Mouse (Mus musculus) midbrain, embryonic 15.5 days (tissue): ENCODE data around the gene Slc6a21. TPM values are rescaled to one million over a fixed set of nuclear protein-coding genes. Genes with fewer than 3 reads are reported as not detected.
A peak's percentile ranks its signal among the peaks of the same experiment; 100 is the strongest.

Experiments
- ATAC-seq: fragments of 200-750 bp; cut with Nextera tagmentation; replicated peaks from 2 replicates; pipeline ENCODE4 v1.8.0; 2017; ENCODE audit warnings: moderate TSS enrichment
- H3K27ac ChIP-seq: fragments of 300-500 bp; sonication (generic); 2 replicates; pipeline ENCODE4 v1.5.1; 2015; ENCODE audit warnings: mild to moderate bottlenecking, inconsistent platforms
- H3K27me3 ChIP-seq: fragments of 300-500 bp; sonication (generic); replicated peaks from 2 replicates; pipeline ENCODE4 v1.6.1; 2015; ENCODE audit warnings: inconsistent platforms
- H3K36me3 ChIP-seq: fragments of 300-500 bp; sonication (generic); replicated peaks from 2 replicates; pipeline ENCODE4 v1.6.1; 2015; ENCODE audit warnings: inconsistent platforms
- H3K4me1 ChIP-seq: fragments of 300-500 bp; sonication (generic); 2 replicates; pipeline ENCODE4 v1.6.1; 2015; ENCODE audit warnings: inconsistent platforms
- H3K4me2 ChIP-seq: fragments of 300-500 bp; sonication (generic); 2 replicates; pipeline ENCODE4 v1.6.1; 2015; ENCODE audit warnings: inconsistent platforms, mild to moderate bottlenecking, moderate library complexity
- H3K4me3 ChIP-seq: fragments of 300-500 bp; sonication (generic); 2 replicates; pipeline ENCODE4 v1.5.1; 2015; ENCODE audit warnings: mild to moderate bottlenecking, inconsistent platforms
- H3K9ac ChIP-seq: fragments of 300-500 bp; sonication (generic); 2 replicates; pipeline ENCODE4 v1.6.1; 2015; ENCODE audit warnings: mild to moderate bottlenecking, inconsistent platforms
- H3K9me3 ChIP-seq: fragments of 300-500 bp; sonication (generic); 2 replicates; pipeline ENCODE4 v1.6.1; 2016; ENCODE audit warnings: inconsistent platforms
- WGBS: fragments of 180-500 bp; shearing (Covaris S2); methylation state at CpG from one replicate; pipeline ENCODE4 v1.1.7; 2015; ENCODE audit warnings: mixed read lengths; 5-methylcytosine and 5-hydroxymethylcytosine counted together
- polyA plus RNA-seq: library from polyadenylated mRNA; unstranded; fragments of >200 nt; fragmentation: Nextera tagmentation; extraction: Ambion mirVana; gene quantifications from 2 replicates; pipeline ENCODE4 v1.2.1, GENCODE M21; 2015

Slc6a21 gene
- polyA plus RNA-seq, 1 experiment from 2014 or later, result not detected

DNA sequence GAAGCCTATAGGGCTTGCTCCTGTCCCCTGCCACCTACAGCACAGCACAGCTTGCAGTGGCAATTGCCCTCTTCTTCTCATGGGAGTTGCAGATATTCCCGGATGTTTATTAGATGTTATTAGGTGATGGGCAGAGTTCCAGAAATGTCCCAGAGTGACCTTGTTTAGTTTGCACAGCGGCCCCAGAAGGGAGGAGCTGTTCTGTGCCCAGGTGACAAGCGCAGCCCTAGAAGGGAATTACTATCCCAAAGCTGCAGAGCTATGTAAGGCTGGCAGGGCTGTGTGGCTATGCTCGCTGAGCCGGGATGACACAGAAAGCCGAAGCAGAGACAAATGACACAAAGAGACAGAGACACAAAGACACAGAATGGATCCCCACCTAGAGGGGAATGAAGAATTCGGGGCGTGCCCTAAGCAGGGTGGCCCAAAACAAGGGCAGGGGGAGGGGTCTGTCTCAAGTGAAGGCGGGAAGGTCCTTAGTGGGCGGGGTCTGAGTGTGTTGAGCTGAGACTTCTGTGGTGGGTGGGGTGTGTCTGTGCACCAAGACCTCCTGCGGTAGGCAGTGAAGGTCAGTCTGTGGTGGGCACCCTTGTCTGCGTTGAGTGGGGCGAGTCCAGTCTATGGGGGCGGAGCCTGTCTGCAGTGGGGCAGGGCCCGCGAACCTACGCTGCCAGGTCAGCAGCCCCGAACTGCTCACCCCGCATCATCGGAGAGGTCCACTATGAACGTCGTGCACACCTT is 55.5 kb downstream of the Slc6a21 start:
- WGBS, result 2% methylated on average over 22 of the region's 22 CpGs
- ATAC-seq, result peak; percentile 68

GRCm38 (mm10) chr7:45333431-45333982 is 56.2 kb downstream of the Slc6a21 start, which contains the start of gene Trpm4:
Gene Trpm4, minus strand, starts transcription at chr7:45333780.
- H3K4me3 ChIP-seq, result peak within 1 kb of the TSS; percentile 52
- H3K9ac ChIP-seq, result peak within 1 kb of the TSS; percentile 53
- under 1% methylated on average over 38 of the region's 38 CpGs for WGBS
- peak; percentile 70 for ATAC-seq
- no peaks in the 10 kb centered on the region for H3K9me3 ChIP-seq
- peak within 1 kb of the TSS; percentile 51 for H3K27ac ChIP-seq
- H3K4me2 ChIP-seq, result peak within 1 kb of the TSS; percentile 91
- peaks cover 26% of the 10 kb centered on the region for H3K4me1 ChIP-seq
- 0 out of 2 replicates have a peak, but pooled peaks cover 4% of the 10 kb centered on the region for H3K27me3 ChIP-seq
- no peaks in the 10 kb centered on the region for H3K36me3 ChIP-seq

More for the DNA sequence above, 55.5 kb downstream of the Slc6a21 start:
- H3K36me3 ChIP-seq, result no peaks in the 10 kb centered on the region
- peaks cover 21% of the 10 kb centered on the region for H3K4me1 ChIP-seq
- H3K9me3 ChIP-seq, result no peaks in the 10 kb centered on the region
- H3K9ac ChIP-seq, result peak overlapping the region; percentile 53
- H3K27ac ChIP-seq, result peak overlapping the region; percentile 51
- peak overlapping the region; percentile 52 for H3K4me3 ChIP-seq
- H3K27me3 ChIP-seq, result 0 out of 2 replicates have a peak, but pooled peaks cover 4% of the 10 kb centered on the region
- peak overlapping the region; percentile 91 for H3K4me2 ChIP-seq

GRCm38 (mm10) chr7:45334605-45335004 is 57.3 kb downstream of the Slc6a21 start:
- Histone ChIP-seq H3K9ac (no peak overlapping the region), H3K27ac (no peak overlapping the region), H3K4me1 (peaks cover 37% of the 10 kb centered on the region), H3K4me3 (no peak overlapping the region), H3K27me3 (0 out of 2 replicates have a peak, but pooled peaks cover 4% of the 10 kb centered on the region), H3K36me3 (no peaks in the 10 kb centered on the region), H3K9me3 (no peaks in the 10 kb centered on the region), H3K4me2 (no peak overlapping the region)
- ATAC-seq, result no peak
- WGBS, result 28% methylated on average over 3 of the region's 3 CpGs

GRCm38 (mm10) chr7:45335056-45335455 is 57.7 kb downstream of the Slc6a21 start, which contains the start of gene Hrc:
Gene Hrc, plus strand, starts transcription at chr7:45335290.
- no peaks in the 10 kb centered on the region for H3K36me3 ChIP-seq
- H3K4me2 ChIP-seq, result peak within 1 kb of the TSS; percentile 91; the same call in 1 of the 2 replicates
- 0 out of 2 replicates have a peak, but pooled peaks cover 4% of the 10 kb centered on the region for H3K27me3 ChIP-seq
- no peak within 1 kb of the TSS for H3K27ac ChIP-seq
- peaks cover 41% of the 10 kb centered on the region for H3K4me1 ChIP-seq
- H3K9ac ChIP-seq, result no peak within 1 kb of the TSS
- no peak within 1 kb of the TSS for H3K4me3 ChIP-seq
- ATAC-seq, result no peak
- 41% methylated on average over 5 of the region's 5 CpGs for WGBS
- no peaks in the 10 kb centered on the region for H3K9me3 ChIP-seq

DNA sequence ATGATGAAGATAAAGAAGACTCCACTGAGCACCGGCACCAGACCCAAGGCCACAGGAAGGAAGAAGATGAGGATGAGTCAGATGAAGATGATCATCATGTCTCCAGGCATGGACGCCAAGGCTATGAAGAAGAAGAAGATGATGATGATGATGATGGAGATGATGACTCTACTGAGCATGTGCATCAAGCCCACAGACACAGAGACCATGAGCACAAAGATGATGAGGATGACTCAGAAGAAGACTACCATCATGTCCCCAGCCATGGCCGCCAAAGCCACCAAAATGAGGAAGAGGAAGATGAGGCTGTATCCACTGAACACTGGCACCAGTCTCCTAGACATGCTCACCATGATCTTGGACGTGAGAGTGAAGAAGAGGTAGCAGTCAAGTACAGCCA is 59.0 kb downstream of the Slc6a21 start:
- peaks cover 54% of the 10 kb centered on the region for H3K4me1 ChIP-seq
- ATAC-seq, result no peak
- WGBS, result 96% methylated on average over 4 of the region's 4 CpGs

GRCm38 (mm10) chr7:45337469-45337868 is 60.2 kb downstream of the Slc6a21 start:
- H3K36me3 ChIP-seq, result no peaks in the 10 kb centered on the region
- WGBS, result 7% methylated on average over 4 of the region's 4 CpGs
- no peak overlapping the region for H3K4me2 ChIP-seq
- H3K9ac ChIP-seq, result no peak overlapping the region
- H3K9me3 ChIP-seq, result no peaks in the 10 kb centered on the region
- H3K27ac ChIP-seq, result no peak overlapping the region
- H3K4me1 ChIP-seq, result peaks cover 49% of the 10 kb centered on the region
- H3K27me3 ChIP-seq, result peaks cover 9% of the 10 kb centered on the region
- H3K4me3 ChIP-seq, result no peak overlapping the region
- no peak for ATAC-seq

More for the DNA sequence above, 59.0 kb downstream of the Slc6a21 start:
- Histone ChIP-seq H3K27ac (no peak overlapping the region), H3K4me3 (no peak overlapping the region), H3K4me2 (no peak overlapping the region), H3K9me3 (no peaks in the 10 kb centered on the region), H3K36me3 (no peaks in the 10 kb centered on the region), H3K9ac (no peak overlapping the region), H3K27me3 (peaks cover 6% of the 10 kb centered on the region; the same call in 1 of the 2 replicates)

DNA sequence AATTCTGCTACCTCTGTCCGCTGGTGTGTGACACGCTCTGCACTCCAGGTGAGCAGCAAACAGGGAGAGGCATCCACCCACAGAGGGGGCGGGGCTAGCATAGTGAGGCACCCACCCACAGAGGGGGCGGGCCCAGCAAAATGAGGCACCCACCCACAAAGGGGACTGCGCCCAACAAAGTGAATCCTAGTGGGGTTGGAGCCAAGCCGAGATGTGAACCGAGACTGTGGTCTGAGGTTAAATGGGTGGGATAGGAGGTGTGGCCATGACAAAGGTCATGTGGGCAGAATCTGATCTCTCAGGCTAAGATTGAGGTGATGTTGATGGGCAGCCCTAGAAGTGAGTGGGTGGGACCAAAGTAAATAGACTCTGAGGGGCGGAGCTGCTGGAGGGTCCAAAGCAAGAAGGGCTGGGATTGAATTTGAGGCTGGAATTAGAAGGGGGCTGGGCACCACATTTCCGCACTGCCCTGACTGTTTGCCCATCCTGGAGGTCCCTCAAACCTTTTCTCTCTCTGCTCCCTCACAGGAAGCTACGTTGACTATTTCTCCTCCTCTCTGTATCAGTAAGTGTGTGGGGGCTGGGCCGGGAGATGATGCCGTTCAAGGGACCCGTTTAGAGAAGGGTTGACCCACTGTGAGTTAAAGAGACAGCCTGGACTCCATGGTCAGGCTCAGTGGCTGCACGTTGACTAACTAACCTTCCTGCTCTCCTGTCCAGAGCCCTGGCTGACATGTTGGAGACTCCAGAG is 61.0 kb downstream of the Slc6a21 start:
- peaks cover 41% of the 10 kb centered on the region for H3K4me1 ChIP-seq
- peak overlapping the region; percentile 54 for H3K4me2 ChIP-seq
- peaks cover 9% of the 10 kb centered on the region for H3K27me3 ChIP-seq
- no peaks in the 10 kb centered on the region for H3K36me3 ChIP-seq
- 6% methylated on average over 14 of the region's 14 CpGs for WGBS
- no peak overlapping the region for H3K9ac ChIP-seq
- H3K4me3 ChIP-seq, result no peak overlapping the region
- H3K27ac ChIP-seq, result no peak overlapping the region
- no peak for ATAC-seq
- no peaks in the 10 kb centered on the region for H3K9me3 ChIP-seq

Other genes with a start within 250 kb of the Slc6a21 start
- 16.2 and 18.1 TPM in 2 replicates for gene Prr12, start 224.6 kb upstream of the Slc6a21 start, polyA plus RNA-seq
- gene Nosip, start 215.1 kb upstream of the Slc6a21 start, polyA plus RNA-seq, result 67.2 and 72.1 TPM in 2 replicates
- 15.7 and 15.9 TPM in 2 replicates for gene Prrg2, start 214.8 kb upstream of the Slc6a21 start, polyA plus RNA-seq
- gene Rcn3, start 185.3 kb upstream of the Slc6a21 start, polyA plus RNA-seq, result 55.4 and 62.2 TPM in 2 replicates
- gene Fcgrt, start 173.7 kb upstream of the Slc6a21 start, polyA plus RNA-seq, result 32.0 and 36.8 TPM in 2 replicates
- 742 and 762 TPM in 2 replicates for gene Rps11, start 153.1 kb upstream of the Slc6a21 start, polyA plus RNA-seq
- 582 and 606 TPM in 2 replicates for gene Rpl13a, start 148.8 kb upstream of the Slc6a21 start, polyA plus RNA-seq
- gene Gm45713, start 141.3 kb upstream of the Slc6a21 start, polyA plus RNA-seq, result not detected in 2 replicates
- gene Flt3l, start 141.1 kb upstream of the Slc6a21 start, polyA plus RNA-seq, result 2.1 and 2.3 TPM in 2 replicates
- 87.1 and 90.0 TPM in 2 replicates for gene Pih1d1, start 123.2 kb upstream of the Slc6a21 start, polyA plus RNA-seq
- gene Aldh16a1, start 122.9 kb upstream of the Slc6a21 start, polyA plus RNA-seq, result 16.1 and 19.8 TPM in 2 replicates
- gene Slc17a7, start 113.6 kb upstream of the Slc6a21 start, polyA plus RNA-seq, result 0.59 and 1.0 TPM in 2 replicates
- gene Gfy, start 97.9 kb upstream of the Slc6a21 start, polyA plus RNA-seq, result not detected in 2 replicates
- gene Pth2, start 96.5 kb upstream of the Slc6a21 start, polyA plus RNA-seq, result 0.68 and 0.93 TPM in 2 replicates
- 0.63 and 0.84 TPM in 2 replicates for gene Ccdc155, start 72.6 kb upstream of the Slc6a21 start, polyA plus RNA-seq
- 4.0 and 5.8 TPM in 2 replicates for gene Dkkl1, start 65.4 kb upstream of the Slc6a21 start, polyA plus RNA-seq
- gene Tead2, start 61.8 kb upstream of the Slc6a21 start, polyA plus RNA-seq, result 45.7 and 55.8 TPM in 2 replicates
- gene Cd37, start 38.4 kb upstream of the Slc6a21 start, polyA plus RNA-seq, result 1.3 and 1.7 TPM in 2 replicates
- gene Slc6a16, start 36.4 kb upstream of the Slc6a21 start, polyA plus RNA-seq, result 0.50 and 0.91 TPM in 2 replicates
- 10.7 and 12.7 TPM in 2 replicates for gene Trpm4, start 56.3 kb downstream of the Slc6a21 start, polyA plus RNA-seq
- gene Hrc, start 57.8 kb downstream of the Slc6a21 start, polyA plus RNA-seq, result 0.23 and 0.26 TPM in 2 replicates
- 29.9 and 31.3 TPM in 2 replicates for gene Ppfia3, start 89.5 kb downstream of the Slc6a21 start, polyA plus RNA-seq
- 24.4 TPM in 2 replicates for gene Lin7b, start 93.1 kb downstream of the Slc6a21 start, polyA plus RNA-seq
- gene Snrnp70, start 118.2 kb downstream of the Slc6a21 start, polyA plus RNA-seq, result 202 and 214 TPM in 2 replicates
- gene Kcna7, start 128.1 kb downstream of the Slc6a21 start, polyA plus RNA-seq, result not detected in 2 replicates
- gene Ntf5, start 136.2 kb downstream of the Slc6a21 start, polyA plus RNA-seq, result 0.10 TPM in 1 of 2 replicates, not detected in the other
- 0.45 and 0.63 TPM in 2 replicates for gene Lhb, start 143.3 kb downstream of the Slc6a21 start, polyA plus RNA-seq
- gene Gys1, start 157.3 kb downstream of the Slc6a21 start, polyA plus RNA-seq, result 21.0 and 22.7 TPM in 2 replicates
- gene Ruvbl2, start 160.6 kb downstream of the Slc6a21 start, polyA plus RNA-seq, result 107 and 117 TPM in 2 replicates
- 6,021 and 6,209 TPM in 2 replicates for gene Ftl1, start 182.4 kb downstream of the Slc6a21 start, polyA plus RNA-seq
- gene Bax, start 189.4 kb downstream of the Slc6a21 start, polyA plus RNA-seq, result 257 and 261 TPM in 2 replicates
- 0.08 and 0.23 TPM in 2 replicates for gene Tulp2, start 204.4 kb downstream of the Slc6a21 start, polyA plus RNA-seq
- not detected in 2 replicates for gene Gm45808, start 209.3 kb downstream of the Slc6a21 start, polyA plus RNA-seq
- gene Dhdh, start 211.3 kb downstream of the Slc6a21 start, polyA plus RNA-seq, result 4.0 and 4.1 TPM in 2 replicates
- gene Nucb1, start 232.9 kb downstream of the Slc6a21 start, polyA plus RNA-seq, result 118 and 121 TPM in 2 replicates
- gene Ppp1r15a, start 248.8 kb downstream of the Slc6a21 start, polyA plus RNA-seq, result 11.7 and 12.5 TPM in 2 replicates
- gene Plekha4, start 248.8 kb downstream of the Slc6a21 start, polyA plus RNA-seq, result 1.3 TPM in 2 replicates